Mouse (Mus musculus): ENCODE measurements around the gene Olfr1387. TPM values are rescaled to one million over a fixed set of nuclear protein-coding genes. Genes with fewer than 3 reads are reported as not detected.
"Not testable (repeated sequence)": the region's sequence is repeated elsewhere in the genome, so short reads cannot be mapped to it uniquely, and the experiment has no call there.

Olfr1387 gene
- polyA plus RNA-seq, 1 experiment = not detected

- no peak for DNase-seq
These were observed 30.8 kb downstream of the Olfr1387 start for GRCm38 (mm10) chr11:49485973-49486372.

GRCm38 (mm10) chr11:49488770-49489169, 33.6 kb downstream of the Olfr1387 start, which contains the start of gene Olfr1385:
Gene Olfr1385, plus strand, starts transcription at chr11:49489070.
- 82% methylated on average over 1 of the region's 1 CpGs for WGBS
- H3K27me3 ChIP-seq (replicated peaks; ENCODE audit: control insufficient read depth, insufficient read depth, low read length); DNase-seq; H3K36me3 ChIP-seq (ENCODE audit: control insufficient read depth, insufficient read depth, low read length); H3K4me3 ChIP-seq (ENCODE audit: insufficient read depth, low read depth, low read length); H3K27ac ChIP-seq (ENCODE audit: insufficient read depth, low read depth, low read length); H3K4me1 ChIP-seq (ENCODE audit: control insufficient read depth, insufficient read depth, low read length): not testable (repeated sequence)

More at GRCm38 (mm10) chr11:49485973-49486372, 30.8 kb downstream of the Olfr1387 start:
- no peaks in the 10 kb centered on the region for H3K27me3 ChIP-seq (replicated peaks; ENCODE audit: control insufficient read depth, insufficient read depth, low read length)
- no peak overlapping the region for H3K4me3 ChIP-seq (ENCODE audit: insufficient read depth, low read depth, low read length)
- no peaks in the 10 kb centered on the region for H3K36me3 ChIP-seq (ENCODE audit: control insufficient read depth, insufficient read depth, low read length)
- no peaks in the 10 kb centered on the region for H3K4me1 ChIP-seq (ENCODE audit: control insufficient read depth, insufficient read depth, low read length)
- no peak overlapping the region for H3K27ac ChIP-seq (ENCODE audit: insufficient read depth, low read depth, low read length)
- no peak for TF ChIP-seq POLR2A (IDR thresholded peaks at IDR 0.05; ENCODE audit: low read depth, low read length)
- TF ChIP-seq CTCF (conservative IDR thresholded peaks at IDR 0.05; ENCODE audit: insufficient read depth, insufficient read length, low read depth, low read length) = no peak
- WGBS = 27% methylated on average over 4 of the region's 4 CpGs

Other genes starting within 250 kb of the Olfr1387 start
- 157 and 198 TPM in 2 replicates for gene Mgat1, start 211.2 kb upstream of the Olfr1387 start, polyA plus RNA-seq (2012; rRNA removed)
- 0.72 and 1.5 TPM in 2 replicates for gene Olfr1393, start 177.0 kb upstream of the Olfr1387 start, polyA plus RNA-seq (2012; rRNA removed)
- gene Olfr1392, start 170.1 kb upstream of the Olfr1387 start, polyA plus RNA-seq (2012; rRNA removed) = 0.46 and 0.47 TPM in 2 replicates
- gene Olfr10, start 150.6 kb upstream of the Olfr1387 start, polyA plus RNA-seq (2012; rRNA removed) = not detected in 2 replicates
- gene Olfr1391, start 132.6 kb upstream of the Olfr1387 start, polyA plus RNA-seq (2012; rRNA removed) = not detected in 2 replicates
- not detected in 2 replicates for gene Olfr1390, start 120.2 kb upstream of the Olfr1387 start, polyA plus RNA-seq (2012; rRNA removed)
- gene Olfr1389, start 32.3 kb upstream of the Olfr1387 start, polyA plus RNA-seq (2012; rRNA removed) = not detected in 2 replicates
- gene Olfr1388, start 18.7 kb upstream of the Olfr1387 start, polyA plus RNA-seq (2012; rRNA removed) = 0.02 and 0.04 TPM in 2 replicates
- not detected in 2 replicates for gene Olfr1386, start 9.7 kb downstream of the Olfr1387 start, polyA plus RNA-seq (2012; rRNA removed)
- gene Olfr1385, start 33.7 kb downstream of the Olfr1387 start, polyA plus RNA-seq (2012; rRNA removed) = not detected in 2 replicates
- gene Olfr1384, start 51.4 kb downstream of the Olfr1387 start, polyA plus RNA-seq (2012; rRNA removed) = not detected in 2 replicates
- not detected in 2 replicates for gene Olfr1383, start 64.3 kb downstream of the Olfr1387 start, polyA plus RNA-seq (2012; rRNA removed)
- gene Olfr1382, start 72.9 kb downstream of the Olfr1387 start, polyA plus RNA-seq (2012; rRNA removed) = not detected in 2 replicates
- not detected in 2 replicates for gene Olfr1381, start 88.1 kb downstream of the Olfr1387 start, polyA plus RNA-seq (2012; rRNA removed)
- gene Olfr1380, start 101.5 kb downstream of the Olfr1387 start, polyA plus RNA-seq (2012; rRNA removed) = not detected in 2 replicates
- gene Flt4, start 153.9 kb downstream of the Olfr1387 start, polyA plus RNA-seq (2012; rRNA removed) = 9.7 and 9.9 TPM in 2 replicates
- not detected in 2 replicates for gene Scgb3a1, start 208.3 kb downstream of the Olfr1387 start, polyA plus RNA-seq (2012; rRNA removed)